Mouse (Mus musculus) monocyte, adult 5-6 weeks (primary cell): Measurements from ENCODE around the gene Stmn1. TPM values are rescaled to one million over a fixed set of nuclear protein-coding genes. Genes with fewer than 3 reads are reported as not detected.
A peak's percentile ranks its signal among the peaks of the same experiment; 100 is the strongest.

ENCODE experiments used
- ATAC-seq: fragments of 153-309, 156-312 bp; replicated peaks from 2 replicates; pipeline ENCODE4 v1.8.0; 2017; ENCODE audit warnings: mild to moderate bottlenecking; ENCODE audit not compliant: low TSS enrichment, insufficient number of reproducible peaks, severe bottlenecking, poor library complexity, low FRiP score
- total RNA-seq: library from RNA; stranded (forward); fragments of 200-1000, 200-491, 200-594 nt; gene quantifications from 3 replicates; pipeline ENCODE4 v1.2.3, GENCODE M21; 2017

Stmn1 gene
- total RNA-seq, 1 experiment from 2014 or later, result 17.1 TPM

DNA sequence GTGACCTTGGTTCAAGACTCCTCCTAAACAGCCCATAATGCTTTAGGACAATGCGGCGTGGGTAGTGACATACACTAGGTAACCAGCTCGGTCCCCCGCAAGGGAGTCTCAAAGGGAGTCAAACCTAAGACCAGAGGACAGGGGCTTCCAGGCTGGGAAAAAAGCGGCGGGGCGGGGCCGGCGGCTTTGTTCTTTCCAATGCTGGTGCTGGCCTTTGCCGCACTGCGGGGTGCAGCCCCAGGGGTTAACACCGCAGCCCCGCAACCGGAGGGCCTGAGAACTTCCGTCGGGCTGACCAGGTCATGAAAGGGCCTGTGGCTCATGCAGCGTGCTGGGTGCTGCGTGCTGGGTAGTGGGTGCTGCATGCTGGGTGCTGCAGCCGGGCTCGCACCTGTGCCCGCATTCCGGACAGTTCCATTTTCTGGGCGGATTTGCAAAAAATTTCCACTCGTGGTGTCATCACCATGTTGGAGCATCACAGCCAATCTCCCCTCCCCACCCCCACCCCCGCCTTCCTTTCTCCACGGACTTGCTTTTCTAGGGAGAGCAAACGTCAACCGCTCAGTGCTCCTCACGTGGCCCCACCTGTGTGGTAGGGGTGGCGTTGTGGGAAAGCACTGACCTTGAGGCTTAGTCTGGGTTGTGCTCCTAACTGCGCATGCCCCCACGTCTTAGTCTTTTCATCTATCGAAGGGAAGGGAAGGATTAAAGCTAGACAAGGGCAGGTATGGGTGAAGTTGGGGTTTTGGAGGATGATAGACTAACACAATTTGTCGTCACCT, 14.3 kb upstream of the Stmn1 start:
- no peak for ATAC-seq

- no peak for ATAC-seq
Measured at GRCm38 (mm10) chr4:134455310-134455709, 12.8 kb upstream of the Stmn1 start.

DNA sequence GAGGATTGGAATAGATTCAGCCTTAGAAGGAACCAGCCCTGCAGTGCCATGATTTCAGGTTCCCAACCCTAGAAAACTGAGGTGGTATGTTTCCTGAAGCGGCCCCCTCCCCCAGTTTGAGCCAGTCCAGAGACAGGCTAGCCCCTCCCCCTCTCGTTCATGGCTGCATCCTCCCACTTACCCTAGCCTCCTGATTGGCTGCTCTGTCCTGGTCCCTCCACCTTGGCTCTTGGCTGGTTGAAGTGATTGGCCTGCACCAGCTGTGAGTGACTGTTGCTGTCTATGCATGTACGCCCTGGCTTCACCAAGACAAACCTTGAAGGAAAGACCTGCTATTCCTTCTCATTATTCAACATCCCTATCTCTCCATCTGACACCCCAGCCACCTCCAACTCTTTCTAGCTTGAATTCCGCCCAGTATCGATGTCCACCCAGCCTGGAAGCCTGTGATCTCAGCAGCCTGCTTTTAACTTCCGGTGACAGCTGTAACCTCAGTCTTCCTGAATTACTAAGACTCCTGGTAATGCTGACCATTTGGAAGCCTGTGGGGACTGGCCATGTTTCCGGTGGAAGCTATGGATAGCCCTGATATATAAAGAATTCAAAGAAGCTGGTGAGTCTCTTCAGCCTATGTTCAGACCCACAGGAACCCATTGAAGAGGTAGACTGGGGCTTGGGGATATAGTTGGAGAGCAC, 10.8 kb upstream of the Stmn1 start:
- no peak for ATAC-seq

GRCm38 (mm10) chr4:134458856-134459255, 9.3 kb upstream of the Stmn1 start:
- ATAC-seq, result no peak

- peak; percentile 86 for ATAC-seq
Measured at GRCm38 (mm10) chr4:134460277-134460676, 7.8 kb upstream of the Stmn1 start.

DNA sequence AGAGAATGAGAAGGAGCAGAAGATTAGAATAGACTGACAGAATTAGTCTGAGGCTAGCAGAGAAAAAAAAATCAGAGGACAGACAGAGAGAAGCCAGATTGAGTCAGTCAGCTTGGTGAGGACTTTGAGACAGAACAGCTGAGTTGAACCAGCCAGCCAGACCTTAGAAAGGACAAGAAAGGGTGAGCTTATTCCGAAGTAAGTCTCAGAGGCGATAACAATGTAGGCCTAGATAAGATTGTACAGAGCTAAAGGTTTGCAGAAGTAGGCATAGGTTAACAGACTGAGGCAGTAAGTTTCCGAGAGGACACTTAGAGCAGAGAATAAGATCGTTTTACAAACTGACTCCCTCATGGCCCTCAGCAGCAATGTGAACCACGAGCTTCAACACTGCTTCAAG, 6.9 kb upstream of the Stmn1 start:
- ATAC-seq, result no peak

- ATAC-seq, result no peak
Measured at GRCm38 (mm10) chr4:134465789-134466188, 2.3 kb upstream of the Stmn1 start.

- ATAC-seq, result no peak
Measured at GRCm38 (mm10) chr4:134466381-134467262, 1.5 kb upstream of the Stmn1 start.

DNA sequence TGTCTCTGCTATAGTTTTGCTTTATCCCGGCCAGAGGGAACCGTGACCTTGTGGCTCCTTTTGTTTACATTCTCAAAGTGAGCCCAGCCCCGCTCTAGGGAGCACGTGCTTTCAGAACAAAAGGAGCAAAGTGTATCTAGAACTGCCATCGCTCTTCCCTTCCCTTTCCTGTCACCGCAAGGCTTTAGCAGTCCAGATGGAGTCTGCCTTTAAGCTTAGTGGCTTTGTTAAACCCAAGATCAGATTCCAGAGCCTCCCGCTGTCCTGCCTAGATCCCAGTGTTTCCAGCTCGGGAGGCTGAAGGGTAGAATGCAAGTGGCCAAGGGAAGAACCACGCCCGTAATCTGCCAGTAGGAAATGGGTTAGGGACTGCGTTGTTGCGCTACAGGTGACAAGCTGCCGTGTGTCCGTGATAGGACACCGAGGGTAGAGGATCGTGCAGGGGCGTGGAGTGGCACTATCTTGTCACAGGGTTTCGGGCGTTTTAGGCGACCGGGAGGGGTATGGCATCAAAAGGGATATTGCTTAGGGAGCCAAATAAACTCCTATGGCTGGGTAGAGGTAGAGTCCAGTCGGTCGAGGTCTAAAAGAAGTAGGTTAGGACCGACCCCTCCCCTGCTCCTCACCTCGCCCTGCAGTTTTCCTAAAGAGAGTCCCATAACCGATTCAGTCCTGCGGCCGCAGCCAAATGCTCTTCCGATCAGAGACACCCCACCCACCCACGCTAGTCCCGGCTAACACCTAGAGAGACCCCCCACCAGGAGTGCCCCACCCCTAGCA, 495 bp upstream of the Stmn1 start:
- ATAC-seq, result no peak

GRCm38 (mm10) chr4:134468578-134469266, 602 bp downstream of the Stmn1 start:
- ATAC-seq, result peak; percentile 85

GRCm38 (mm10) chr4:134469341-134469796, 1.2 kb downstream of the Stmn1 start:
- no peak for ATAC-seq

- ATAC-seq, result no peak
Measured at GRCm38 (mm10) chr4:134469985-134470384, 1.9 kb downstream of the Stmn1 start.

GRCm38 (mm10) chr4:134471469-134471868, 3.3 kb downstream of the Stmn1 start:
- no peak for ATAC-seq

GRCm38 (mm10) chr4:134473764-134474163, 5.6 kb downstream of the Stmn1 start:
- ATAC-seq, result no peak

DNA sequence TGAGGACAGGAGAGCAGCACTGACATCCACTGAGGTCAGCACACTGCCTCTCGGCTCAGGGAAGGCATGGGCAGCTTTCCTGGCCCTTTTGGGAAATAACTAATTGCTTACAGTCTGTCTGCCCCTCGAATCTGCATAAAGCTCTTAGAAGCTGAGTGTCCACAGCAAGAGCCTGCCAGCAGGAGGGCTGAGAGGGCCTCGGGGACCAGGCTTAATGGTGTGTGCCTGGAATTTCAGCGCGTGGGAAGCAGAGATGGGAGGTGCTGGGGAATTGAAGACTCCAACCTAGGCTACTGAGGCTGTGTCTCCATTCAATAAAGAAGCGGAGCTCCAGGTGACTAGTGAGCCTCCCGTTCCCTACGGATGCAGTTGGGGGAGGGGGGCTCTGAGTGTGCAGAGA, 6.1 kb downstream of the Stmn1 start:
- no peak for ATAC-seq

- ATAC-seq, result no peak
Measured at GRCm38 (mm10) chr4:134476899-134477298, 8.8 kb downstream of the Stmn1 start.

DNA sequence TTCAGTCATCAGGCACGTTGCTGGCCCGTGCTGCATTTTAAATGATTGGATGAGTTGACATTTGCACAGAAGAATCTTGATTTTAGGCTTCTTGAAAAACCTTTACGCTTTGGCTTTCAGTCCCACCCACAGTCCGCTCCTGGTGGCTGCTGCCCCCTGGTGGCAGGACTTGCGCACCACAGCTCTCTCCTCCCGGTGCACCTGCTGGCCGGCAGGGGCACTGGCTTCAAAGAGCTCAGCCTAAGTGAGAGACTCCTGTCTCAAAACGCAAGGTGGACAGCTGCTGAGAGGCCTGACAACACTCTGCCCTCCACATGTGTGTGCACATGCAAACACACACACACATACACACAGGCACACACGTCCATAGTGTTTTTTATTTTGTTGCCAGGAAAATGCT, 9.9 kb downstream of the Stmn1 start:
- ATAC-seq, result peak; percentile 88

DNA sequence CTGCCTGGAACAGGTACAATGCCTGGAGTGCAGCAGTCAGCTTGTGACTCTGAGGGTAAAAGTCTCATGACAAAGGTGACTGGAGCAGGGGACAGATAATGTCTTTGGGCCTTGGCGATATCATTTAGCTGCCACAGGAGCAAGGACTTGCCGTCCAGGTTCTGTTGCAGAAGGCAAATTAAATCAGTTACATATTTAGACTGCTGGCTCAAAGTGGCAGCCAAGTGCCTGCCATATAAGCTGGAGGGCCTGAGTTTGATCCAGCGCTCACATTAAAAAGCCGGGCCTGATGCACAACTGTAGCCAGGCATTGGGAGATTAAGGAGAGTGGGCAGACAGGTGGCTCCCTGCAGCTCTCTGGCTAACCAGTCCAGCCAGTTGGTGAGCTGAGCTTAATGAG, 11.7 kb downstream of the Stmn1 start:
- ATAC-seq, result no peak
